Mouse (Mus musculus): Measurements from ENCODE around the gene Vrtn. TPM values are rescaled to one million over a fixed set of nuclear protein-coding genes. Genes with fewer than 3 reads are reported as not detected.

The Vrtn gene
- total and polyA plus RNA-seq, 2 experiments from 2014 or later, result not detected

- H3K27me3 ChIP-seq (ENCODE audit: control insufficient read depth, insufficient read depth, low read length), result no peaks in the 10 kb centered on the region
- H3K27ac ChIP-seq (ENCODE audit: low read depth), result no peak overlapping the region
- H3K9me3 ChIP-seq (replicated peaks; ENCODE audit: control insufficient read depth, low read length), result no peaks in the 10 kb centered on the region
- ATAC-seq (ENCODE audit: insufficient read depth, low read depth), result no peak
- no peak overlapping the region for H3K9ac ChIP-seq (replicated peaks; ENCODE audit: low read depth, low read length)
- H3K36me3 ChIP-seq (replicated peaks; ENCODE audit: control insufficient read depth, insufficient read depth, low read length), result no peaks in the 10 kb centered on the region
- no peak for DNase-seq (ENCODE audit: low spot score)
- no peak overlapping the region for H3K4me2 ChIP-seq (ENCODE audit: low read depth, low read length)
- TF ChIP-seq EP300 (IDR thresholded peaks at IDR 0.05; ENCODE audit: low read depth) (no peak), CTCF (IDR thresholded peaks at IDR 0.05; ENCODE audit: low read depth) (no peak)
- no peaks in the 10 kb centered on the region for H3K4me1 ChIP-seq (ENCODE audit: control insufficient read depth, insufficient read depth)
- whole genome bisulfite sequencing, result 56% methylated on average over 4 of the region's 4 CpGs
- H3K4me3 ChIP-seq (ENCODE audit: low read depth, low read length), result no peak overlapping the region
These were observed 45.4 kb downstream of the Vrtn start for GRCm38 (mm10) chr12:84686176-84686575.

- no peaks in the 10 kb centered on the region for H3K4me1 ChIP-seq (ENCODE audit: control insufficient read depth, insufficient read depth)
- H3K4me2 ChIP-seq (ENCODE audit: low read depth, low read length), result no peak overlapping the region
- DNase-seq (ENCODE audit: low spot score) (no peak), ATAC-seq (ENCODE audit: insufficient read depth, low read depth) (no peak)
- H3K9ac ChIP-seq (replicated peaks; ENCODE audit: low read depth, low read length), result no peak overlapping the region
- TF ChIP-seq CTCF (IDR thresholded peaks at IDR 0.05; ENCODE audit: low read depth), result no peak
- TF ChIP-seq EP300 (IDR thresholded peaks at IDR 0.05; ENCODE audit: low read depth), result no peak
- H3K9me3 ChIP-seq (replicated peaks; ENCODE audit: control insufficient read depth, low read length), result no peaks in the 10 kb centered on the region
- H3K4me3 ChIP-seq (ENCODE audit: low read depth, low read length), result no peak overlapping the region
- H3K36me3 ChIP-seq (replicated peaks; ENCODE audit: control insufficient read depth, insufficient read depth, low read length), result no peaks in the 10 kb centered on the region
- 77% methylated on average over 4 of the region's 4 CpGs for WGBS
- no peaks in the 10 kb centered on the region for H3K27me3 ChIP-seq (ENCODE audit: control insufficient read depth, insufficient read depth, low read length)
- no peak overlapping the region for H3K27ac ChIP-seq (ENCODE audit: low read depth)
These were observed 46.7 kb downstream of the Vrtn start for GRCm38 (mm10) chr12:84687531-84687930.

- Histone ChIP-seq H3K4me3 (ENCODE audit: low read depth, low read length) (no peak overlapping the region), H3K36me3 (replicated peaks; ENCODE audit: control insufficient read depth, insufficient read depth, low read length) (no peaks in the 10 kb centered on the region), H3K9me3 (replicated peaks; ENCODE audit: control insufficient read depth, low read length) (no peaks in the 10 kb centered on the region), H3K4me2 (ENCODE audit: low read depth, low read length) (no peak overlapping the region), H3K9ac (replicated peaks; ENCODE audit: low read depth, low read length) (no peak overlapping the region), H3K27me3 (ENCODE audit: control insufficient read depth, insufficient read depth, low read length) (peaks cover 2% of the 10 kb centered on the region; the same call in 1 of the 2 replicates), H3K4me1 (ENCODE audit: control insufficient read depth, insufficient read depth) (no peaks in the 10 kb centered on the region), H3K27ac (ENCODE audit: low read depth) (no peak overlapping the region)
- ATAC-seq (ENCODE audit: insufficient read depth, low read depth) (no peak), DNase-seq (ENCODE audit: low spot score) (no peak)
- no peak for TF ChIP-seq CTCF (IDR thresholded peaks at IDR 0.05; ENCODE audit: low read depth)
- TF ChIP-seq EP300 (IDR thresholded peaks at IDR 0.05; ENCODE audit: low read depth), result no peak
- 81% methylated on average over 11 of the region's 11 CpGs for WGBS
These were observed 48.2 kb downstream of the Vrtn start for GRCm38 (mm10) chr12:84689051-84689450.

- ATAC-seq (ENCODE audit: insufficient read depth, low read depth), result no peak
- H3K36me3 ChIP-seq (replicated peaks; ENCODE audit: control insufficient read depth, insufficient read depth, low read length), result no peaks in the 10 kb centered on the region
- TF ChIP-seq EP300 (IDR thresholded peaks at IDR 0.05; ENCODE audit: low read depth), result no peak
- TF ChIP-seq CTCF (IDR thresholded peaks at IDR 0.05; ENCODE audit: low read depth), result no peak
These were observed 50.5 kb downstream of the Vrtn start for GRCm38 (mm10) chr12:84691347-84691746.

GRCm38 (mm10) chr12:84692141-84692540, 51.3 kb downstream of the Vrtn start:
- Histone ChIP-seq H3K9ac (replicated peaks; ENCODE audit: low read depth, low read length) (no peak overlapping the region), H3K4me3 (ENCODE audit: low read depth, low read length) (no peak overlapping the region), H3K9me3 (replicated peaks; ENCODE audit: control insufficient read depth, low read length) (no peaks in the 10 kb centered on the region), H3K4me1 (ENCODE audit: control insufficient read depth, insufficient read depth) (no peaks in the 10 kb centered on the region), H3K4me2 (ENCODE audit: low read depth, low read length) (no peak overlapping the region), H3K27ac (ENCODE audit: low read depth) (no peak overlapping the region), H3K27me3 (ENCODE audit: control insufficient read depth, insufficient read depth, low read length) (peaks cover 18% of the 10 kb centered on the region), H3K36me3 (replicated peaks; ENCODE audit: control insufficient read depth, insufficient read depth, low read length) (no peaks in the 10 kb centered on the region)
- WGBS, result 56% methylated on average over 6 of the region's 6 CpGs
- no peak for TF ChIP-seq EP300 (IDR thresholded peaks at IDR 0.05; ENCODE audit: low read depth)
- TF ChIP-seq CTCF (IDR thresholded peaks at IDR 0.05; ENCODE audit: low read depth), result no peak
- no peak for ATAC-seq (ENCODE audit: insufficient read depth, low read depth)
- no peak for DNase-seq (ENCODE audit: low spot score)

More at GRCm38 (mm10) chr12:84691347-84691746, 50.5 kb downstream of the Vrtn start:
- no peak overlapping the region for H3K4me2 ChIP-seq (ENCODE audit: low read depth, low read length)
- no peak overlapping the region for H3K9ac ChIP-seq (replicated peaks; ENCODE audit: low read depth, low read length)
- H3K4me1 ChIP-seq (ENCODE audit: control insufficient read depth, insufficient read depth), result no peaks in the 10 kb centered on the region
- H3K27me3 ChIP-seq (ENCODE audit: control insufficient read depth, insufficient read depth, low read length), result peaks cover 10% of the 10 kb centered on the region
- no peak overlapping the region for H3K4me3 ChIP-seq (ENCODE audit: low read depth, low read length)
- H3K27ac ChIP-seq (ENCODE audit: low read depth), result no peak overlapping the region
- no peaks in the 10 kb centered on the region for H3K9me3 ChIP-seq (replicated peaks; ENCODE audit: control insufficient read depth, low read length)
- no peak for DNase-seq (ENCODE audit: low spot score)

GRCm38 (mm10) chr12:84698319-84699081, 57.7 kb downstream of the Vrtn start, which contains the start of gene Syndig1l:
TSS of gene Syndig1l (minus strand) at chr12:84698831.
- peaks cover 63% of the 10 kb centered on the region for H3K27me3 ChIP-seq (ENCODE audit: control insufficient read depth, insufficient read depth, low read length)
- ATAC-seq (ENCODE audit: insufficient read depth, low read depth) (peak; percentile 85), DNase-seq (ENCODE audit: low spot score) (peak; percentile 53)
- no peak within 1 kb of the TSS for H3K9ac ChIP-seq (replicated peaks; ENCODE audit: low read depth, low read length)
- H3K4me2 ChIP-seq (ENCODE audit: low read depth, low read length), result peak within 1 kb of the TSS; percentile 88
- no peak within 1 kb of the TSS for H3K27ac ChIP-seq (ENCODE audit: low read depth)
- 1% methylated on average over 48 of the region's 79 CpGs for WGBS
- H3K36me3 ChIP-seq (replicated peaks; ENCODE audit: control insufficient read depth, insufficient read depth, low read length), result no peaks in the 10 kb centered on the region
- H3K9me3 ChIP-seq (replicated peaks; ENCODE audit: control insufficient read depth, low read length), result no peaks in the 10 kb centered on the region
- no peaks in the 10 kb centered on the region for H3K4me1 ChIP-seq (ENCODE audit: control insufficient read depth, insufficient read depth)
- no peak for TF ChIP-seq EP300 (IDR thresholded peaks at IDR 0.05; ENCODE audit: low read depth)
- no peak for TF ChIP-seq CTCF (IDR thresholded peaks at IDR 0.05; ENCODE audit: low read depth)
- peak within 1 kb of the TSS; percentile 52 for H3K4me3 ChIP-seq (ENCODE audit: low read depth, low read length)

Other genes with a start within 250 kb of the Vrtn start
- 37.6 and 59.8 TPM in 2 replicates for gene Entpd5, start 232.0 kb upstream of the Vrtn start, total RNA-seq (2014; rRNA removed; ENCODE audit: low replicate concordance)
- 37.5 and 40.5 TPM in 2 replicates for gene Entpd5, start 232.0 kb upstream of the Vrtn start, polyA plus RNA-seq (2015; fragmentation: Nextera tagmentation; extraction: Ambion mirVana)
- gene Bbof1, start 231.9 kb upstream of the Vrtn start, total RNA-seq (2014; rRNA removed; ENCODE audit: low replicate concordance), result 0.04 TPM in 1 of 2 replicates, not detected in the other
- gene Bbof1, start 231.9 kb upstream of the Vrtn start, polyA plus RNA-seq (2015; fragmentation: Nextera tagmentation; extraction: Ambion mirVana), result 1.3 and 2.3 TPM in 2 replicates
- 9.4 and 14.1 TPM in 2 replicates for gene Rnf113a2, start 223.8 kb upstream of the Vrtn start, total RNA-seq (2014; rRNA removed; ENCODE audit: low replicate concordance)
- 20.9 and 22.1 TPM in 2 replicates for gene Rnf113a2, start 223.8 kb upstream of the Vrtn start, polyA plus RNA-seq (2015; fragmentation: Nextera tagmentation; extraction: Ambion mirVana)
- gene Aldh6a1, start 190.0 kb upstream of the Vrtn start, total RNA-seq (2014; rRNA removed; ENCODE audit: low replicate concordance), result 80.0 and 80.1 TPM in 2 replicates
- 71.9 and 74.9 TPM in 2 replicates for gene Aldh6a1, start 190.0 kb upstream of the Vrtn start, polyA plus RNA-seq (2015; fragmentation: Nextera tagmentation; extraction: Ambion mirVana)
- 11.1 and 23.7 TPM in 2 replicates for gene Lin52, start 189.6 kb upstream of the Vrtn start, total RNA-seq (2014; rRNA removed; ENCODE audit: low replicate concordance)
- gene Lin52, start 189.6 kb upstream of the Vrtn start, polyA plus RNA-seq (2015; fragmentation: Nextera tagmentation; extraction: Ambion mirVana), result 12.4 and 14.3 TPM in 2 replicates
- gene Vsx2, start 71.3 kb upstream of the Vrtn start, total RNA-seq (2014; rRNA removed; ENCODE audit: low replicate concordance), result not detected in 2 replicates
- gene Vsx2, start 71.3 kb upstream of the Vrtn start, polyA plus RNA-seq (2015; fragmentation: Nextera tagmentation; extraction: Ambion mirVana), result not detected in 2 replicates
- 8.2 and 8.7 TPM in 2 replicates for gene Abcd4, start 23.6 kb upstream of the Vrtn start, total RNA-seq (2014; rRNA removed; ENCODE audit: low replicate concordance)
- 7.1 and 8.5 TPM in 2 replicates for gene Abcd4, start 23.6 kb upstream of the Vrtn start, polyA plus RNA-seq (2015; fragmentation: Nextera tagmentation; extraction: Ambion mirVana)
- gene Syndig1l, start 57.8 kb downstream of the Vrtn start, total RNA-seq (2014; rRNA removed; ENCODE audit: low replicate concordance), result not detected in 2 replicates
- not detected in 2 replicates for gene Syndig1l, start 57.8 kb downstream of the Vrtn start, polyA plus RNA-seq (2015; fragmentation: Nextera tagmentation; extraction: Ambion mirVana)
- gene Npc2, start 132.1 kb downstream of the Vrtn start, total RNA-seq (2014; rRNA removed; ENCODE audit: low replicate concordance), result 51.3 and 57.1 TPM in 2 replicates
- 44.6 and 48.4 TPM in 2 replicates for gene Npc2, start 132.1 kb downstream of the Vrtn start, polyA plus RNA-seq (2015; fragmentation: Nextera tagmentation; extraction: Ambion mirVana)
- gene Isca2, start 132.2 kb downstream of the Vrtn start, total RNA-seq (2014; rRNA removed; ENCODE audit: low replicate concordance), result 106 and 109 TPM in 2 replicates
- 159 and 165 TPM in 2 replicates for gene Isca2, start 132.2 kb downstream of the Vrtn start, polyA plus RNA-seq (2015; fragmentation: Nextera tagmentation; extraction: Ambion mirVana)
- 7.8 and 8.1 TPM in 2 replicates for gene Ltbp2, start 235.5 kb downstream of the Vrtn start, total RNA-seq (2014; rRNA removed; ENCODE audit: low replicate concordance)
- gene Ltbp2, start 235.5 kb downstream of the Vrtn start, polyA plus RNA-seq (2015; fragmentation: Nextera tagmentation; extraction: Ambion mirVana), result 1.1 and 1.2 TPM in 2 replicates

All from heart, postnatal 0 days (tissue).